8 mouse cellular contexts compared by ENCODE assay signal in the genomic region with DNA sequence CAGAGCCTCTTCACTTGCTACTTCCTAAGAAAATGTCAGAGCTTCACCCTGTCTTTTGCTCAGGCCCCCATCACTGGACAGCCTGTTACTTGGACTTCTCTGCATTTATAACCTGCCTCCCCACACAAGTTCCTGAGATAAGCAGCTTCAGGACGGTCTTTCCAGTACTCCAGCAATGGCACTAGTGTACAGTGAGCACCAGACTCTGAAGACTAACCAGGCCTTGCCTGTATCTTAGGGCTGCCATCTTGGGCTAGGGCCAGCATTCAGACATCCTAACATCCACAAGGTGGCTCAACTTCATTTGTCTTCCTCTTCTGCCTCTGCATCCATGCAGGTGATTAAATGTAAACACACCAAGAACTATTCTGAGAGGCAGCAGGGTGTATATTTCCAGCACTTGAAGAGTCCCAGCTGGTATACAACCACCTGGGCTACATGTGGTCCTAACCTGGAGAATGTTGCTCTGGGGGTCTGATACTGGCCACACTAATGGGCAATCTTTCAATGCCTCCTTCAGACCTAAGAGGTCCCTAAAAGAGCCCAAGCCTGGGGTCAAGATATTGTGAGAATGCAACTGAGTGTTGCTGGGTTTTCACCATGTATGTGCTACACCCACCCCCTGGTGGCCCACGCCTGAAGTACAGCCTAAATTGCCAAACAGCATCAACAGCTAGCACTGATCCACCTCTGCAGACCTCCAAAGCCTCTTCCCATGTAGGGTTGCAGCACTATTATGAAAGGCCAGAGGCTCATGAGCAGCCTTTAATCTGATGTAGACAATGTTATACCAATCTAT. TPM values are rescaled to one million over a fixed set of nuclear protein-coding genes. Genes with fewer than 3 reads are reported as not detected.
DNase-seq lines count a peak whose midpoint lies in the region; ATAC-seq and TF ChIP-seq lines count a peak whose summit lies in the region.

No protein-coding gene starts in this region.

- 5% methylated on average over 2 of the region's 2 CpGs for WGBS in heart, embryonic 13.5 days
- WGBS in kidney, postnatal 0 days, result 9% methylated on average over 2 of the region's 2 CpGs
- WGBS in lung, embryonic 16.5 days, result 1% methylated on average over 2 of the region's 2 CpGs
- WGBS in olfactory bulb, adult 2 months, result 10% methylated on average over 2 of the region's 2 CpGs

- no peaks in the 10 kb centered on the region for H3K9me3 ChIP-seq in E14TG2a.4 (ENCODE audit: low read length)
- H3K9me3 ChIP-seq in heart, embryonic 13.5 days, result no peaks in the 10 kb centered on the region
- H3K9me3 ChIP-seq in kidney, postnatal 0 days (replicated peaks; ENCODE audit: low read length), result no peaks in the 10 kb centered on the region
- no peaks in the 10 kb centered on the region for H3K9me3 ChIP-seq in lung, embryonic 16.5 days (ENCODE audit: control insufficient read depth, low read length)

- H3K4me3 ChIP-seq in E14TG2a.4 (replicated peaks; ENCODE audit: low read length), result no peak overlapping the region
- H3K4me3 ChIP-seq in heart, embryonic 13.5 days, result no peak overlapping the region
- no peak overlapping the region for H3K4me3 ChIP-seq in kidney, postnatal 0 days (replicated peaks; ENCODE audit: low read depth, low read length)
- no peak overlapping the region for H3K4me3 ChIP-seq in lung, embryonic 16.5 days (ENCODE audit: low read length)
- no peak overlapping the region for H3K4me3 ChIP-seq in olfactory bulb, adult 2 months (ENCODE audit: insufficient read depth, low read depth, low read length)

- peaks cover 53% of the 10 kb centered on the region for H3K4me1 ChIP-seq in E14TG2a.4 (replicated peaks; ENCODE audit: low read depth, low read length)
- peaks cover 61% of the 10 kb centered on the region for H3K4me1 ChIP-seq in heart, embryonic 13.5 days
- peaks cover 6% of the 10 kb centered on the region; the same call in 1 of the 2 replicates for H3K4me1 ChIP-seq in kidney, postnatal 0 days (replicated peaks; ENCODE audit: insufficient read depth, low read length)
- H3K4me1 ChIP-seq in lung, embryonic 16.5 days (replicated peaks; ENCODE audit: control insufficient read depth, insufficient read depth, low read length), result peaks cover 12% of the 10 kb centered on the region
- peaks cover 23% of the 10 kb centered on the region for H3K4me1 ChIP-seq in olfactory bulb, adult 2 months (ENCODE audit: control insufficient read depth, insufficient read depth, low read length)

- peaks cover 52% of the 10 kb centered on the region for H3K36me3 ChIP-seq in E14TG2a.4 (ENCODE audit: insufficient read depth, low read length)
- peaks cover 52% of the 10 kb centered on the region for H3K36me3 ChIP-seq in heart, embryonic 13.5 days
- peaks cover 33% of the 10 kb centered on the region for H3K36me3 ChIP-seq in kidney, postnatal 0 days (ENCODE audit: insufficient read depth, low read length)
- H3K36me3 ChIP-seq in lung, embryonic 16.5 days (ENCODE audit: control insufficient read depth, insufficient read depth, low read length), result peaks cover 40% of the 10 kb centered on the region

- no peak overlapping the region for H3K4me2 ChIP-seq in heart, embryonic 13.5 days
- no peak overlapping the region for H3K4me2 ChIP-seq in kidney, postnatal 0 days (ENCODE audit: low read length)
- no peak overlapping the region for H3K4me2 ChIP-seq in lung, embryonic 16.5 days (ENCODE audit: low read depth, low read length)

- DNase-seq in adrenal gland, postnatal 14 days, result peak; percentile 81
- peak; percentile 86 for DNase-seq in kidney, postnatal 0 days (ENCODE audit: low spot score)
- DNase-seq in urinary bladder, postnatal 25 days (ENCODE audit: low spot score), result no peak

- no peaks in the 10 kb centered on the region for H3K27me3 ChIP-seq in E14TG2a.4 (ENCODE audit: insufficient read depth, low read length)
- 0 out of 2 replicates have a peak, but pooled peaks cover 1% of the 10 kb centered on the region for H3K27me3 ChIP-seq in heart, embryonic 13.5 days (replicated peaks)
- no peaks in the 10 kb centered on the region for H3K27me3 ChIP-seq in kidney, postnatal 0 days (ENCODE audit: insufficient read depth, low read length)
- H3K27me3 ChIP-seq in lung, embryonic 16.5 days (ENCODE audit: control insufficient read depth, insufficient read depth, low read depth, low read length), result no peaks in the 10 kb centered on the region

- H3K9ac ChIP-seq in heart, embryonic 13.5 days, result peak overlapping the region; percentile 15; the same call in 1 of the 2 replicates
- H3K9ac ChIP-seq in kidney, postnatal 0 days (ENCODE audit: low read depth, low read length), result no peak overlapping the region
- H3K9ac ChIP-seq in lung, embryonic 16.5 days (ENCODE audit: low read length), result no peak overlapping the region

- no peak for TF ChIP-seq POLR2A in olfactory bulb, adult 2 months (IDR thresholded peaks at IDR 0.05; ENCODE audit: insufficient read depth, low read depth, low read length)

- peak; percentile 70 for TF ChIP-seq CTCF in E14TG2a.4 (conservative IDR thresholded peaks at IDR 0.05; ENCODE audit: low read length)
- TF ChIP-seq CTCF in kidney, postnatal 0 days (IDR thresholded peaks at IDR 0.05; ENCODE audit: low read depth), result peak; percentile 85
- TF ChIP-seq CTCF in olfactory bulb, adult 2 months (IDR thresholded peaks at IDR 0.05; ENCODE audit: insufficient read depth, low read depth, low read length), result peak; percentile 59

- H3K27ac ChIP-seq in heart, embryonic 13.5 days (replicated peaks), result peak overlapping the region; percentile 54
- H3K27ac ChIP-seq in kidney, postnatal 0 days, result no peak overlapping the region
- H3K27ac ChIP-seq in lung, embryonic 16.5 days (ENCODE audit: low read length), result no peak overlapping the region
- no peak overlapping the region for H3K27ac ChIP-seq in olfactory bulb, adult 2 months (ENCODE audit: insufficient read depth, low read depth, low read length)

- ATAC-seq in erythroblast, adult 5-6 weeks (replicated peaks; ENCODE audit: low FRiP score, poor library complexity, severe bottlenecking), result peak; percentile 75
- no peak for ATAC-seq in heart, embryonic 13.5 days (ENCODE audit: extremely low read depth, insufficient number of reproducible peaks, low FRiP score, low TSS enrichment)
- ATAC-seq in kidney, postnatal 0 days (replicated peaks; ENCODE audit: low FRiP score, low read depth), result no peak
- peak; percentile 36 for ATAC-seq in lung, embryonic 16.5 days (ENCODE audit: low read depth)

RNA-seq across cellular contexts. Expression of a gene that starts 14.6 kb away (rescaled TPM):
- 28.5 and 29.8 TPM in 2 replicates for total RNA-seq in adrenal gland, postnatal 14 days (2021)
- 5.8 and 8.6 TPM in 2 replicates for total RNA-seq in erythroblast, adult 5-6 weeks (2015; ENCODE audit: low replicate concordance)
- total RNA-seq in erythroblast, adult 5-6 weeks (2017; ENCODE audit: low replicate concordance), result 6.0 and 7.1 TPM in 2 replicates
- polyA plus RNA-seq in heart, embryonic 13.5 days (2015; fragmentation: Nextera tagmentation; extraction: Ambion mirVana), result 27.3 and 30.7 TPM in 2 replicates
- 21.8 and 24.1 TPM in 2 replicates for polyA plus RNA-seq in kidney, postnatal 0 days (2015; fragmentation: Nextera tagmentation; extraction: Ambion mirVana)
- 20.7 and 21.9 TPM in 2 replicates for polyA plus RNA-seq in lung, embryonic 16.5 days (2015; fragmentation: Nextera tagmentation; extraction: Ambion mirVana)
- polyA plus RNA-seq in olfactory bulb, adult 2 months (2012; ENCODE audit: insufficient read depth, insufficient read length, low replicate concordance, missing spikeins), result 72.7 TPM in 1 of 2 replicates, not detected in the other

RNA-seq across cellular contexts. Expression of a gene that starts 15.1 kb away (rescaled TPM):
- 594 and 691 TPM in 2 replicates for total RNA-seq in adrenal gland, postnatal 14 days (2021)
- total RNA-seq in erythroblast, adult 5-6 weeks (2015; ENCODE audit: low replicate concordance), result 449 and 474 TPM in 2 replicates
- total RNA-seq in erythroblast, adult 5-6 weeks (2017; ENCODE audit: low replicate concordance), result 532 and 676 TPM in 2 replicates
- 603 and 677 TPM in 2 replicates for polyA plus RNA-seq in heart, embryonic 13.5 days (2015; fragmentation: Nextera tagmentation; extraction: Ambion mirVana)
- 970 and 975 TPM in 2 replicates for polyA plus RNA-seq in kidney, postnatal 0 days (2015; fragmentation: Nextera tagmentation; extraction: Ambion mirVana)
- 994 and 1,049 TPM in 2 replicates for polyA plus RNA-seq in lung, embryonic 16.5 days (2015; fragmentation: Nextera tagmentation; extraction: Ambion mirVana)
- polyA plus RNA-seq in olfactory bulb, adult 2 months (2012; ENCODE audit: insufficient read depth, insufficient read length, low replicate concordance, missing spikeins), result 3,528 TPM in 1 of 2 replicates, not detected in the other

RNA-seq across cellular contexts. Expression of a gene that starts 56.4 kb away (rescaled TPM):
- 14.6 and 23.0 TPM in 2 replicates for total RNA-seq in adrenal gland, postnatal 14 days (2021)
- 0.58 and 10.9 TPM in 2 replicates for total RNA-seq in erythroblast, adult 5-6 weeks (2015; ENCODE audit: low replicate concordance)
- 6.5 and 13.5 TPM in 2 replicates for total RNA-seq in erythroblast, adult 5-6 weeks (2017; ENCODE audit: low replicate concordance)
- 29.4 and 31.1 TPM in 2 replicates for polyA plus RNA-seq in heart, embryonic 13.5 days (2015; fragmentation: Nextera tagmentation; extraction: Ambion mirVana)
- polyA plus RNA-seq in kidney, postnatal 0 days (2015; fragmentation: Nextera tagmentation; extraction: Ambion mirVana), result 27.7 and 31.8 TPM in 2 replicates
- 31.5 and 33.5 TPM in 2 replicates for polyA plus RNA-seq in lung, embryonic 16.5 days (2015; fragmentation: Nextera tagmentation; extraction: Ambion mirVana)
- polyA plus RNA-seq in olfactory bulb, adult 2 months (2012; ENCODE audit: insufficient read depth, insufficient read length, low replicate concordance, missing spikeins), result not detected in 2 replicates

Comparison
In these comparisons a context has a peak if more than half of its experiments do, and no peak if none do; other contexts are left out.
1. ATAC-seq: peak in erythroblast, adult 5-6 weeks (single experiment) and lung, embryonic 16.5 days (single experiment); none in heart, embryonic 13.5 days (single experiment) and kidney, postnatal 0 days (single experiment).
2. Peak in every context shown above with its lines, with median percentiles within 50 percentile points of each other: CTCF ChIP-seq.